Mouse (Mus musculus) stomach, embryonic 15.5 days (tissue): ENCODE measurements around the gene Rps12. TPM values are rescaled to one million over a fixed set of nuclear protein-coding genes. Genes with fewer than 3 reads are reported as not detected.
A peak's percentile ranks its signal among the peaks of the same experiment; 100 is the strongest.
"Not testable (repeated sequence)": the region's sequence is repeated elsewhere in the genome, so short reads cannot be mapped to it uniquely, and the experiment has no call there.

Source experiments
- ATAC-seq: fragments of 200-750 bp; cut with Nextera tagmentation; 2 replicates; pipeline ENCODE4 v1.8.0; 2017; ENCODE audit warnings: low read depth, moderate number of reproducible peaks, moderate TSS enrichment; ENCODE audit not compliant: insufficient read depth, low FRiP score
- H3K27ac ChIP-seq: fragments of 300-500 bp; sonication (generic); 2 replicates; pipeline ENCODE4 v1.5.1; 2015; ENCODE audit warnings: mild to moderate bottlenecking, inconsistent platforms
- H3K27me3 ChIP-seq: fragments of 300-500 bp; sonication (generic); replicated peaks from 2 replicates; pipeline ENCODE4 v1.6.1; 2015; ENCODE audit warnings: inconsistent platforms
- H3K36me3 ChIP-seq: fragments of 300-500 bp; sonication (generic); 2 replicates; pipeline ENCODE4 v1.6.1; 2015; ENCODE audit warnings: inconsistent platforms
- H3K4me1 ChIP-seq: fragments of 300-500 bp; sonication (generic); 2 replicates; pipeline ENCODE4 v1.6.1; 2015; ENCODE audit warnings: inconsistent platforms
- H3K4me2 ChIP-seq: fragments of 300-500 bp; sonication (generic); 2 replicates; pipeline ENCODE4 v1.6.1; 2015; ENCODE audit warnings: mild to moderate bottlenecking, inconsistent platforms
- H3K4me3 ChIP-seq: fragments of 300-500 bp; sonication (generic); replicated peaks from 2 replicates; pipeline ENCODE4 v1.5.1; 2015; ENCODE audit warnings: inconsistent platforms
- H3K9ac ChIP-seq: fragments of 300-500 bp; sonication (generic); 2 replicates; pipeline ENCODE4 v1.6.1; 2015; ENCODE audit warnings: inconsistent platforms
- H3K9me3 ChIP-seq: fragments of 300-500 bp; sonication (generic); 2 replicates; pipeline ENCODE4 v1.6.1; 2016; ENCODE audit warnings: inconsistent platforms
- WGBS: fragments of 180-500 bp; shearing (Covaris S2); methylation state at CpG from one replicate; pipeline ENCODE4 v1.1.7; 2015; 5-methylcytosine and 5-hydroxymethylcytosine counted together
- polyA plus RNA-seq: library from polyadenylated mRNA; unstranded; fragments of >200 nt; fragmentation: Nextera tagmentation; extraction: Ambion mirVana; gene quantifications from 2 replicates; pipeline ENCODE4 v1.2.1, GENCODE M21; 2015

Gene Rps12
- polyA plus RNA-seq, 1 experiment from 2014 or later: 150 TPM

DNA sequence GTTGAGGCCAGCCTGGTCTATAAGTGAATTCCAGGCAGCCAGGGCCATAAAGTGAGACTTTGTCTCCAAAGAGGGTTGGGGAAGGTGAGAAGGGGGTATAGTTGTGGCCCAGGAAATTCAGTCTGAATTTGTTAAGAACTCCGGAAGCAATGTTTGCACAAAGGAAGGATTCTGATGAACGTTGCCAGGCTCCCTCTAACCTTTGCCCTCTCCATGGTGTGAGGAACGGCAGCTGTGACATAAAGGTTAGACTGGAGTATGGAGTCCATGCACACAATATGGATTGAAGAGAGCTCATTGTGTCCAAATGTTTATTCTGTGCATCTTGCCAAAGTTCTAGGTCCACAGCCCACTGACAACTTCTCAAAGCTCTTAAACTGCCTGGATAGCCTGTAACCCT is 12.9 kb upstream of the Rps12 start:
- H3K9me3 ChIP-seq: no peaks in the 10 kb centered on the region
- WGBS: 15% methylated on average over 3 of the region's 3 CpGs
- H3K27me3 ChIP-seq: no peaks in the 10 kb centered on the region
- H3K36me3 ChIP-seq: peaks cover 11% of the 10 kb centered on the region; the same call in 1 of the 2 replicates
- no peak overlapping the region for H3K4me2 ChIP-seq
- H3K4me1 ChIP-seq: no peaks in the 10 kb centered on the region
- no peak overlapping the region for H3K9ac ChIP-seq
- H3K4me3 ChIP-seq: no peak overlapping the region
- ATAC-seq: no peak
- H3K27ac ChIP-seq: no peak overlapping the region

DNA sequence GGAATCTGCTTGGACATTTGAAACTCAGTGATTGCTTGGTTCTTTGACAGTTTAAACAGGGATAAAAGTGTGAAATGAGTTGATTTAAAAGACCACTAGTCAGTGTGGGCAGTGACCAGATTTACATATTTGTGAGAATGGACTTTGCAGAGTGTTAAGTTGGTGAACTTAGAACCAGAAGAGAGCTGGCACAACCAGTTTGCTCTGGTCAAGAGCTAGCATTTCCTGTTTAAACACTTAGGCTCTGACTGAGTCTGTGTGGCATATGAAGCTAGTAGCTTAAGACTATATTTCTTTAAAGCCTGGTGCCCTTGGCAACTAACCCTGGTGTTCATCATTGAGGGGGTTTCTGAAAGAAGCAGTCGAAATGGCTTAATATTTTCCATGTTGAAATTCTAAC is 11.1 kb upstream of the Rps12 start:
- WGBS: 83% methylated on average over 1 of the region's 1 CpGs
- no peak overlapping the region for H3K27ac ChIP-seq
- H3K9me3 ChIP-seq: no peaks in the 10 kb centered on the region
- no peaks in the 10 kb centered on the region for H3K27me3 ChIP-seq
- peaks cover 4% of the 10 kb centered on the region; the same call in 1 of the 2 replicates for H3K36me3 ChIP-seq
- peak overlapping the region; percentile 22; the same call in 1 of the 2 replicates for H3K4me2 ChIP-seq
- no peaks in the 10 kb centered on the region for H3K4me1 ChIP-seq
- no peak overlapping the region for H3K9ac ChIP-seq
- no peak for ATAC-seq
- no peak overlapping the region for H3K4me3 ChIP-seq

DNA sequence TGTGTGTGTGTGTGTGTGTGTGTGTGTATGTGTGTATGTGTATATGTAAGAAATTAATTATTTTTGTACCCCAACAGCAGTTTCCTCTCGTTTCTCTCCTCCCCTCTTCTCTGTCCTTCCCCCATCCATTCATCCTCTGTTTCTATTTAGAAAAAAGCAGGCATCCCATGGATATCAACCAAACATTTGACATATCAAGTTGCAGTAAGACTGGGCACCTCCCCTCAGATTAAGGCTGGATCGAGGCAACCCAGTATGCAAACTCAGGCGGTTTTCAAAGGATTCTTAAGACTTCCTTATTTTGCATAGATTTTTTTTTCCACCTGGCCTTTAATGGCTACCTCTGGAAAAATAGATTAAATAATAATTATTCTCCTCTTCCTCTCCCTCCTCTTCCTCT is 10.5 kb upstream of the Rps12 start:
- H3K9ac ChIP-seq: no peak overlapping the region
- WGBS: 21% methylated on average over 3 of the region's 3 CpGs
- ATAC-seq: no peak

DNA sequence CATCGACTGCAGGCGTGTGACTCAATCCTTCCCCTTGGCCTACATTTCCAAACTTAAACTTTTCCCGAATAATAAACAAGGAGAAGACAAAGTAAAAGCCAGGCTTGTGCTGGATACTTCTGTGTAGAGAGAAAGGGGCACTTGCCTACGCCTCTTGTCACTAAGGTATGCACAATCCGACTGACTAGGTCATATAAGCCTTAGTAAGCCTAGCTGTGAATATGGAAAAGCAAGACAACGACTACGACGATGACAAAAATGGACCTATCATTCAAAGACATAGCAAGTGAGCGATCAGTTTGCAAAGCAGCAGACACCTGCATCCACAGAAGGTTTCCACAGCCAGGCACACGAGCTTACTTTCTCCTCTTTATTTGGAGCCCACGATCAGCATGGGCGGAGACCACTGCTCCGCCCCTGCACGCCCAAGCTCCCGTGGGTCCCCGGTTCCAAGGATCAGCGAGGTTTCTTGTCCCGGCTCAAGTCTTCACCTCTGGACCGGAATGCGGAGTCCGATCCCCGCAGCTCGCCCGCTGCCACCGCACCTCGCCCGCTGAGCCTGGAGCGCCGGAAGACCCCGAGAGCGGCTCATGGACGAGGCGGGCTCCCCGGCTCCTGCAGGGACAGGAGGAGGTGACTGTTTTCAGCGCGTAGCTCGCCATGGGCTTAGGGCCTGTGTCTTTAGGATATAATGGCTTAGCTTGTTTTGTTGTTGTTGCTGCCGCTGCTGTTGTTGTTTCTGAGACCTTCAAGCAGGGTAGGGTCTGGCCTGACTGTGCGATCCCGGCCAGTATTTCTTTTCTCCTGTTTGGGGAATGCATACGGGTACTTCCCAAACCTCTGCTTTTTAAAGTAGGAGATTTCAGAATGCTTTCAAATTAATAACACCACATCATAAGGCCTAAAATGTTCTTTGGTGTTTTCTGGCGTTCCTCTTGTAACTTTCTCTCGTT is 9.8 kb upstream of the Rps12 start, which contains the start of gene Slc18b1:
Gene Slc18b1, plus strand, starts transcription at position 436 of the 953 bp plus-strand sequence.
- Histone ChIP-seq H3K4me1 (no peaks in the 10 kb centered on the region), H3K27me3 (no peaks in the 10 kb centered on the region), H3K4me3 (peak within 1 kb of the TSS; percentile 69), H3K9ac (peak within 1 kb of the TSS; percentile 80), H3K27ac (peak within 1 kb of the TSS; percentile 48; the same call in 1 of the 2 replicates), H3K36me3 (peaks cover 4% of the 10 kb centered on the region; the same call in 1 of the 2 replicates), H3K4me2 (peak within 1 kb of the TSS; percentile 56), H3K9me3 (no peaks in the 10 kb centered on the region)
- 6% methylated on average over 43 of the region's 43 CpGs for WGBS
- peak; percentile 57; the same call in 1 of the 2 replicates for ATAC-seq

More for the DNA sequence above, 10.5 kb upstream of the Rps12 start:
- Histone ChIP-seq H3K27me3 (no peaks in the 10 kb centered on the region), H3K4me2 (peak overlapping the region; percentile 56), H3K9me3 (no peaks in the 10 kb centered on the region), H3K4me1 (no peaks in the 10 kb centered on the region), H3K27ac (no peak overlapping the region), H3K4me3 (peak overlapping the region; percentile 69), H3K36me3 (peaks cover 4% of the 10 kb centered on the region; the same call in 1 of the 2 replicates)

DNA sequence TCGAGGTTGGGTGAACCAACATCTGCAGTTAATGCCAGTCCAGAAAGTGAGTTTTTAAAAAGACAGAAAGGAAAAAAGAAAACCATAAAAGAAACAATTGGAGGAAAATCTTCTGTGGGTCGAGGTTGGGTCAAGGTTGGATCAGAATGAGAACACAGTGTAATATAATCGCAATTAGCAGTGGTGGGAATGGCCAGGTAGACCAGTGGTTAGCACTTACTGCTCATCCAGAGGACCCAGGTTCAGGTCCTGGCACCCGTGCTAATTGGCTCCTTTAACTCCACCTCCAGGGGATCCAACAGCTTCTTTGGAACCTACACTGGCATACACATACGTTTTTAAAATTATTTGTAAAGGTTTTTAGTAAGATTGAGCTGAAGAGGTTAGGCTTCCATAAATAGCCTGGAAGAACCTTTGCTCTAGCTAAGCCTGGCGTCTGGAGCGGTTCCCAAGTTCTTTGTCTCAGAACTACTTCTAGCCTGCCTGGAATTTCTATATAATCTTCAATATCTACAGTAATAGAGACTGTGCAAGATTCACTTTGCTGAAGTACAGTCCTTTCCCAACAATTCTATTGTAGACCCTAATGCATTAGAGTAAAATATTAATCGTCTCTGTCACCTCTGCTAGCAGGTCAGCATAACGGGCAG is 8.9 kb upstream of the Rps12 start:
- 59% methylated on average over 9 of the region's 9 CpGs for WGBS
- Histone ChIP-seq H3K27ac (no peak overlapping the region), H3K4me3 (peak overlapping the region; percentile 69; the same call in 1 of the 2 replicates)

DNA sequence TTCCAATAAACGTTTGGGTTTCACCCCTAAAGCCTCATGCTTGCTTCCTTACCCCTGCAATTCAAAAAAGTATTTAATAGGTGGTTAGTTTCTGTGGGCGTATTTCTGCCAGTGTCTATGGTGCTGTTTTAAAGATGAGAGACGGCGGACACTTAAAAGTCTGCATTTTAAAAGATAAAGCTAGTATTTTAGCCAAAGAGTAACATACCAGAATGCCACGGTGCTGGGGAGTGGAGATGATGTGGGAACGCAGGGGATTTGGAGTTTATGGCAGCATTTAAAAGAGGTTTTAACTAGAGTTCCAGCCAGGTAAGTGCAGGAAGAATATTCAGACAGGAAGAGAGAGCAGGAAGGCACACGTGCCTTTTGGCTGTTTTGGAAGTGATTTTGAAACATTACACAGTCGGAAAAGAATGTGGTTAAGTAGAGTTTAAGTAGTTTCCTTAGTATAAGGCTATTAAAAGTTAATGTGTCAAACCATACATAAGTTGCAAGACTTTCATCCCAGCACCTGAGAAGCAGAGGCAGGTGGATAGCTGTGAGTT is 1.1 kb upstream of the Rps12 start:
- Histone ChIP-seq H3K4me2 (peak overlapping the region; percentile 66), H3K4me3 (peak overlapping the region; percentile 64), H3K4me1 (peaks cover 22% of the 10 kb centered on the region), H3K36me3 (peaks cover 10% of the 10 kb centered on the region), H3K9ac (peak overlapping the region; percentile 85; the same call in 1 of the 2 replicates), H3K27me3 (no peaks in the 10 kb centered on the region), H3K9me3 (no peaks in the 10 kb centered on the region), H3K27ac (peak overlapping the region; percentile 94)
- ATAC-seq: no peak
- 6% methylated on average over 8 of the region's 8 CpGs for WGBS

More for the DNA sequence above, 8.9 kb upstream of the Rps12 start:
- H3K27me3 ChIP-seq: no peaks in the 10 kb centered on the region
- no peaks in the 10 kb centered on the region for H3K4me1 ChIP-seq
- peak overlapping the region; percentile 56 for H3K4me2 ChIP-seq
- no peak for ATAC-seq
- H3K9me3 ChIP-seq: no peaks in the 10 kb centered on the region
- H3K36me3 ChIP-seq: no peaks in the 10 kb centered on the region
- no peak overlapping the region for H3K9ac ChIP-seq

DNA sequence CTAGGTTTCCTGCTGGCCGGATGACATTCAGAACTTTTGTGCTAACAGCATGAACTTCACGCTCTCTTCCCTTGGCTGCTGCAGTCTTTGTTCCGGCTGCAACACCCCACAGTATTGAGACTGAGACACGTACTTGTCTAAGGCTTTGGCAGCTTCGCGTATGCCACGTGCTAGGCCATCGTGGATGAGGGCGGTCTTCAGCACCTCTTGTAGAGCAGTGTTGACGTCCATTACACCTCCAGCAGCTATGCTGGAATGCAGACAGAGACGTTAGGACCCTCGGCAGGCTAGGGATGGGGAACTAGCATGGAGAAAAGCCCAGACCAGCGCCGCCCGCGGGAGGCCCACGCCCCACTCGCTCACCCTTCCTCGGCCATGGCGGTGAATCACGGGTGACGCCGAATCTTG is 440 bp downstream of the Rps12 start:
- peak overlapping the region; percentile 79 for H3K27ac ChIP-seq
- ATAC-seq: peak; percentile 14; the same call in 1 of the 2 replicates
- peak overlapping the region; percentile 97 for H3K4me3 ChIP-seq
- H3K36me3 ChIP-seq: peaks cover 10% of the 10 kb centered on the region
- WGBS: under 1% methylated on average over 23 of the region's 23 CpGs
- H3K4me2 ChIP-seq: peak overlapping the region; percentile 63
- peak overlapping the region; percentile 96 for H3K9ac ChIP-seq
- H3K27me3 ChIP-seq, H3K9me3 ChIP-seq: not testable (repeated sequence)
- H3K4me1 ChIP-seq: peaks cover 22% of the 10 kb centered on the region

DNA sequence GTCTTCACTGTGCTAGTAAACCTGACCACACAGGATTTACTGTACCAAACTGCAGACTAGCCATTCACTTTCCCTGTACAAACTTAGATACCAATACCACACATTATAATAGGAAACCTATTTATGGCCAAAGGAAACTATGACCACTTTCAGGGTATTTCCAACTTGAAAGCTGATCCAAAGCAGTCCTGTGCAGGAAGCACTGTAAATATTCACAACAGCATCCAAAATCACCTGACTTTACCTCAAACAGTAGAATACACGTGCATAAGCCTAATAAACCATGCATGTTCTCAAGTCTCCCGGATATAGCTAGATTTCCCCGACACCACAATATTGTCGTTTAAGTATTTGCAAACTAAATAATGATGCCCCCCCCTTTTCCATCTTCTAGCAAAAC is 1.0 kb downstream of the Rps12 start:
- H3K27me3 ChIP-seq: no peaks in the 10 kb centered on the region
- ATAC-seq: no peak
- peak overlapping the region; percentile 79; the same call in 1 of the 2 replicates for H3K27ac ChIP-seq
- H3K36me3 ChIP-seq: peaks cover 10% of the 10 kb centered on the region
- peaks cover 22% of the 10 kb centered on the region for H3K4me1 ChIP-seq
- no peaks in the 10 kb centered on the region for H3K9me3 ChIP-seq
- H3K4me2 ChIP-seq: peak overlapping the region; percentile 63
- peak overlapping the region; percentile 97 for H3K4me3 ChIP-seq
- WGBS: 0% methylated on average over 4 of the region's 4 CpGs
- H3K9ac ChIP-seq: peak overlapping the region; percentile 96

DNA sequence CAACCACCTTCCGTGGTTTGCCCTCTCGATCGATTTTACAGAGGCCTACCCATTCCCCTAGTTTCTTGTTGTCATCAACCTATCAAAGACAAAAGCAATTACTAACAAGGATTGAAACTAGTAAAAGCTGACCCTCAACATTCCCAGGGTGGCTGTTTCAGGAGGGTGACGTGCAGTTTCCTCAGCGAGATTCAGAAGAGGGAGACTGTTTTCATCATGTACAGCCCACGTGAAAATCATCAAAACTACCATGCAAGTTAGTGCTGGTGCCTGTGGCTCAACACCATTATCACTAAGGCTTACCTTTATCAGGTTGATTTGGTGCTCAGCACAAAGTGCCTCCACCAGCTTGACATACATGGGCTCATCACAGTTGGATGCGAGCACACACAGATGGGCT is 1.5 kb downstream of the Rps12 start:
- not testable (repeated sequence) for H3K27me3 ChIP-seq, H3K9me3 ChIP-seq, ATAC-seq, H3K27ac ChIP-seq
- Histone ChIP-seq H3K4me3 (peak overlapping the region; percentile 97), H3K4me1 (peaks cover 22% of the 10 kb centered on the region), H3K9ac (peak overlapping the region; percentile 9; the same call in 1 of the 2 replicates), H3K4me2 (peak overlapping the region; percentile 63), H3K36me3 (peaks cover 10% of the 10 kb centered on the region)
- WGBS: 50% methylated on average over 7 of the region's 7 CpGs

DNA sequence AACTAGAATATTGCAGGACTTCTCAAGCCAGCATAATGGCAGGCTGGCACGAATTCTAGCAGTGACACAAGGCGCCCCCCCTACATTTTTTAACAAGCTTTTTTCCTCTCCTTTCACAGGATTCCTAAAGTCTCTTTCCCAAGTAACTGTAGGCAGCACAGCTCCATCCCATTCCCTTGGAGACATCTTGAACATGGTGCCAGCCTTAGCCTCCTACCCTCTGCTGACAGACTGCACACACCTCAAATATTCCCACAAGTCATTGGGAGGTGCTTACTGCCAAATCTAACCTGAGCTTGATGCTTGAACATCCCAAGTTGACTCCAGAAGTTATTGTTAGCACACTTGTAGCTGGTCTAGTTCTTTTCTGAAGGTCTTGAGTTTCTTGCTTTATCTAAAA is 3.0 kb downstream of the Rps12 start:
- WGBS: 59% methylated on average over 2 of the region's 2 CpGs
- Histone ChIP-seq H3K27ac (0 out of 2 replicates have a peak overlapping the region, but pooled peaks have one; percentile 1), H3K4me3 (no peak overlapping the region), H3K9ac (no peak overlapping the region), H3K4me2 (0 out of 2 replicates have a peak overlapping the region, but pooled peaks have one; percentile 27), H3K4me1 (peaks cover 22% of the 10 kb centered on the region), H3K36me3 (peaks cover 10% of the 10 kb centered on the region), H3K27me3 (no peaks in the 10 kb centered on the region), H3K9me3 (no peaks in the 10 kb centered on the region)
- no peak for ATAC-seq

DNA sequence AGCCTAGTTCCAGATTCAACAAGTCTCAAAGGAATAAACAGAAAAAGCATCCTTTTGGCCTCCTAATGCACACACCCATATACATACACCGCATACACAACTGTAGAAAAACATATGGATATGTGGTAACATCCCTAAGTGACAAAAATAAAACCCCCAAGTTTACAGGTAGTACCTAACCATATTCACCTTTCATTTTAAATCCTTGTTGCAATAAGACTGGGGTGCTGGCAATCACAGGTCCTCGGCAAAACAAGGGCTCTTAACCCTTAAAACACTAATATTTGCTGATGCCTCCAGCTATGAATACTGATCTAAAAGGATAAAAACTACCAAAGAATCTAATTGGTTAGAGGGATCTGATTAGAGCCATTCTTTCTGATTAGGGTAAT is 3.6 kb downstream of the Rps12 start:
- no peak for ATAC-seq
- H3K4me3 ChIP-seq: no peak overlapping the region

More for the DNA sequence above, 3.6 kb downstream of the Rps12 start:
- Histone ChIP-seq H3K9ac (no peak overlapping the region), H3K9me3 (no peaks in the 10 kb centered on the region), H3K36me3 (peaks cover 10% of the 10 kb centered on the region), H3K27ac (no peak overlapping the region), H3K4me2 (no peak overlapping the region), H3K4me1 (peaks cover 20% of the 10 kb centered on the region), H3K27me3 (no peaks in the 10 kb centered on the region)
- WGBS: 29% methylated on average over 2 of the region's 2 CpGs
